Mouse (Mus musculus) heart, adult 2 months (tissue): Measurements from ENCODE around the gene Cdc25a.

ENCODE experiments used
- CTCF ChIP-seq: fragments of 200-600 bp; IDR thresholded peaks from 2 replicates; pipeline ENCODE4 v1.8.1; 2022; ENCODE audit warnings: antibody characterized with exemption, mild to moderate bottlenecking, moderate library complexity
- POLR2A ChIP-seq: fragments of 200-500 bp; IDR thresholded peaks from 2 replicates; pipeline ENCODE4 v1.6.1; 2011; ENCODE audit warnings: mild to moderate bottlenecking, low read depth, low read length, control low read depth; ENCODE audit not compliant: insufficient read depth

DNA sequence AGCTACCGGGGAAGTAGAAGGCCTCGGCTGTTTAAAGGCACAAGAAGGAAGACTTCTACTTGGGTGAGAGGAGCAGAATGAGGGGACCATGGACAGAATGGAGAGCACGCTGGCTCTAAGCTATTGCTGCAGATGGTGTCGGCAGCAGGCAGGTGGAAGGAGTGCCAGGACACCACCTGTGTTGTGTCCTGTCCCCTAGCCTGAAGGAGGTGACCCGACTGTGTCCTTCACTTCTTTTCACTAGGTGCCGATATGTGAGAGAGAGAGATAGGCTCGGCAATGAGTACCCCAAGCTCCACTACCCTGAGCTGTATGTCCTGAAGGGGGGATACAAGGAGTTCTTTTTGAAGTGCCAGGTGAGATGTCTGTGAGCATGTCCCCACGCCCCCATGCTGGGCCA lies 16.1 kb downstream of the Cdc25a start:
- TF ChIP-seq CTCF (no peak), POLR2A (no peak)
